Mouse (Mus musculus) CH12.LX (cell line): ENCODE measurements around the gene Agap1. TPM values are rescaled to one million over a fixed set of nuclear protein-coding genes. Genes with fewer than 3 reads are reported as not detected.

Source experiments
- DNase-seq: peaks from one replicate; pipeline ENCODE4 v3.0.0-alpha.2; 2013; ENCODE audit errors: extremely low read depth
- H3K27ac ChIP-seq: 2 replicates; pipeline ENCODE4 v1.5.1; 2012; ENCODE audit warnings: low read depth, mild to moderate bottlenecking, control low read depth, moderate library complexity; ENCODE audit not compliant: insufficient read depth
- H3K27me3 ChIP-seq: replicated peaks from 2 replicates; pipeline ENCODE3; 2012; ENCODE audit warnings: inconsistent platforms
- H3K36me3 ChIP-seq, 2 experiments: replicated peaks in 1 of 2; 2 replicates each; pipeline versions ENCODE3 to v1.6.1; 2012; ENCODE audit warnings: inconsistent platforms in 1 of 2, low read length in 1 of 2, mild to moderate bottlenecking in 1 of 2, mixed read lengths in 1 of 2, moderate library complexity in 1 of 2; ENCODE audit not compliant: control insufficient read depth in 1 of 2, insufficient read depth in 1 of 2
- H3K4me1 ChIP-seq, 2 experiments: 2 replicates each; pipeline ENCODE4 v1.6.1; 2012; ENCODE audit warnings: inconsistent platforms in 1 of 2, moderate library complexity in 1 of 2; ENCODE audit not compliant: insufficient read depth in 2 of 2, control insufficient read depth in 1 of 2
- H3K4me2 ChIP-seq: 2 replicates; pipeline ENCODE4 v1.6.1; 2012; ENCODE audit warnings: low read depth, mild to moderate bottlenecking, control low read depth; ENCODE audit not compliant: poor library complexity, insufficient read depth, severe bottlenecking
- H3K4me3 ChIP-seq, 3 experiments: fragments of 150-350 bp in 1 of 3; sonication (generic) in 1 of 3; replicated peaks in 1 of 3; 2 replicates each; pipeline versions ENCODE3 to v1.5.1; 2011 to 2012; ENCODE audit warnings: low read depth in 2 of 3, low read length in 2 of 3, mild to moderate bottlenecking in 2 of 3, moderate library complexity in 2 of 3, control low read depth in 1 of 3, improper control_type of control experiment in 1 of 3, inconsistent platforms in 1 of 3, mixed read lengths in 1 of 3; ENCODE audit not compliant: poor library complexity in 1 of 3
- H3K79me2 ChIP-seq: replicated peaks from 2 replicates; pipeline ENCODE4 v1.6.1; 2012; ENCODE audit warnings: mild to moderate bottlenecking, moderate library complexity; ENCODE audit not compliant: control insufficient read depth, poor library complexity, insufficient read depth, severe bottlenecking; ENCODE audit errors: extremely low read depth
- H3K9ac ChIP-seq: 2 replicates; pipeline ENCODE4 v1.6.1; 2012; ENCODE audit warnings: low read depth, mild to moderate bottlenecking, control low read depth, moderate library complexity; ENCODE audit not compliant: insufficient read depth
- H3K9me3 ChIP-seq: replicated peaks from 2 replicates; pipeline ENCODE3; 2012; ENCODE audit warnings: low read length, inconsistent platforms, mixed read lengths
- BHLHE40 ChIP-seq: IDR thresholded peaks from 2 replicates; pipeline ENCODE4 v1.6.1; 2011; ENCODE audit warnings: mild to moderate bottlenecking, low read depth, low read length, improper control_type of control experiment
- CHD1 ChIP-seq: IDR thresholded peaks from 2 replicates; pipeline ENCODE4 v1.6.1; 2012; ENCODE audit warnings: low read depth, low read length, improper control_type of control experiment, inconsistent platforms
- CHD2 ChIP-seq: IDR thresholded peaks from 2 replicates; pipeline ENCODE4 v1.6.1; 2011; ENCODE audit warnings: low read length, improper control_type of control experiment
- E2F4 ChIP-seq: IDR thresholded peaks from 2 replicates; pipeline ENCODE4 v1.6.1; 2011; ENCODE audit warnings: low read depth, low read length, improper control_type of control experiment; ENCODE audit not compliant: insufficient replicate concordance
- ETS1 ChIP-seq: conservative IDR thresholded peaks from 2 replicates; pipeline ENCODE4 v1.6.1; 2012; ENCODE audit warnings: low read depth, mild to moderate bottlenecking, inconsistent platforms, low read length, improper control_type of control experiment, moderate library complexity
- GABPA ChIP-seq: IDR thresholded peaks from 2 replicates; pipeline ENCODE4 v1.6.1; 2012; ENCODE audit warnings: low read depth, low read length, improper control_type of control experiment, inconsistent platforms; ENCODE audit not compliant: insufficient replicate concordance
- HCFC1 ChIP-seq: IDR thresholded peaks from 2 replicates; pipeline ENCODE4 v1.6.1; 2012; ENCODE audit warnings: low read depth, mild to moderate bottlenecking, inconsistent platforms, low read length, improper control_type of control experiment
- IRF4 ChIP-seq: IDR thresholded peaks from 2 replicates; pipeline ENCODE4 v1.6.1; 2014; ENCODE audit warnings: low read depth, mild to moderate bottlenecking, inconsistent platforms, low read length, improper control_type of control experiment
- JUN ChIP-seq: IDR thresholded peaks from 2 replicates; pipeline ENCODE4 v1.6.1; 2011; ENCODE audit warnings: low read depth, mild to moderate bottlenecking, low read length, improper control_type of control experiment, moderate library complexity; ENCODE audit not compliant: insufficient read depth
- JUND ChIP-seq: conservative IDR thresholded peaks from 2 replicates; pipeline ENCODE4 v1.6.1; 2011; ENCODE audit warnings: low read depth, low read length, improper control_type of control experiment
- MAFK ChIP-seq: IDR thresholded peaks from 2 replicates; pipeline ENCODE4 v1.6.1; 2011; ENCODE audit warnings: low read length, improper control_type of control experiment; ENCODE audit not compliant: insufficient replicate concordance
- MAX ChIP-seq: IDR thresholded peaks from 2 replicates; pipeline ENCODE4 v1.6.1; 2011; ENCODE audit warnings: low read length, improper control_type of control experiment
- MAZ ChIP-seq: IDR thresholded peaks from 2 replicates; pipeline ENCODE4 v1.6.1; 2012; ENCODE audit warnings: low read depth, mild to moderate bottlenecking, inconsistent platforms, low read length, improper control_type of control experiment, moderate library complexity
- MEF2A ChIP-seq: IDR thresholded peaks from 2 replicates; pipeline ENCODE4 v1.6.1; 2014; ENCODE audit warnings: low read depth, mild to moderate bottlenecking, inconsistent platforms, low read length, improper control_type of control experiment, borderline replicate concordance
- MXI1 ChIP-seq: IDR thresholded peaks from 2 replicates; pipeline ENCODE4 v1.6.1; 2011; ENCODE audit warnings: mild to moderate bottlenecking, low read depth, low read length, improper control_type of control experiment
- NELFE ChIP-seq: IDR thresholded peaks from 2 replicates; pipeline ENCODE4 v1.6.1; 2011; ENCODE audit warnings: low read depth, low read length, improper control_type of control experiment
- NRF1 ChIP-seq: IDR thresholded peaks from 2 replicates; pipeline ENCODE4 v1.6.1; 2014; ENCODE audit warnings: low read depth, mild to moderate bottlenecking, inconsistent platforms, low read length, improper control_type of control experiment, moderate library complexity
- PAX5 ChIP-seq: IDR thresholded peaks from 2 replicates; pipeline ENCODE4 v1.6.1; 2012; ENCODE audit warnings: low read length, inconsistent platforms, mixed read lengths
- RAD21 ChIP-seq: IDR thresholded peaks from 2 replicates; pipeline ENCODE4 v1.6.1; 2011; ENCODE audit warnings: low read depth, mild to moderate bottlenecking, low read length, improper control_type of control experiment, moderate library complexity
- RCOR1 ChIP-seq: conservative IDR thresholded peaks from 2 replicates; pipeline ENCODE4 v1.6.1; 2012; ENCODE audit warnings: low read depth, mild to moderate bottlenecking, inconsistent platforms, low read length, improper control_type of control experiment
- TCF12 ChIP-seq: IDR thresholded peaks from 2 replicates; pipeline ENCODE4 v1.6.1; 2014; ENCODE audit warnings: low read depth, mild to moderate bottlenecking, inconsistent platforms, low read length, improper control_type of control experiment
- UBTF ChIP-seq: IDR thresholded peaks from 2 replicates; pipeline ENCODE4 v1.6.1; 2012; ENCODE audit warnings: low read depth, mild to moderate bottlenecking, inconsistent platforms, low read length, improper control_type of control experiment, moderate library complexity
- USF1 ChIP-seq: IDR thresholded peaks from 2 replicates; pipeline ENCODE4 v1.6.1; 2014; ENCODE audit warnings: low read depth, mild to moderate bottlenecking, inconsistent platforms, low read length, improper control_type of control experiment
- USF2 ChIP-seq: conservative IDR thresholded peaks from 2 replicates; pipeline ENCODE4 v1.6.1; 2011; ENCODE audit warnings: low read depth, low read length, improper control_type of control experiment
- ZMIZ1 ChIP-seq: IDR thresholded peaks from 2 replicates; pipeline ENCODE4 v1.6.1; 2012; ENCODE audit warnings: low read depth, mild to moderate bottlenecking, inconsistent platforms, low read length, improper control_type of control experiment
- ZNF384 ChIP-seq: IDR thresholded peaks from 2 replicates; pipeline ENCODE4 v1.6.1; 2012; ENCODE audit warnings: low read depth, low read length, improper control_type of control experiment, inconsistent platforms
- dilution Hi-C: fragments of 300-500 bp; cut with MboI; formaldehyde crosslinking; loops from 2 replicates; pipeline ENCODE4 v1.14.3; 2020; ENCODE audit warnings: low sequenced_read_pairs; ENCODE audit not compliant: extremely low pct_unique_long_range_greater_than_20kb, extremely low pct_ligation_motif_present
- in situ Hi-C: fragments of 300-500 bp; cut with MboI; formaldehyde crosslinking; loops from 3 replicates; pipeline ENCODE4 v1.14.3; 2019; ENCODE audit warnings: low sequenced_read_pairs, low pct_ligation_motif_present, low pct_unique_long_range_greater_than_20kb, mixed read lengths
- polyA plus RNA-seq: library from polyadenylated mRNA; unstranded; fragments of >175 nt; gene quantifications from 2 replicates; pipeline ENCODE4 v1.2.1, GENCODE M21; 2012; ENCODE audit warnings: low read depth; ENCODE audit not compliant: insufficient read length
- total RNA-seq, 2 experiments: library from RNA; depleted of rRNA; stranded (reverse); fragments of 300-350 nt in 1 of 2; fragments of >200 nt in 1 of 2; gene quantifications; 2 replicates each; pipeline ENCODE4 v1.2.3; 2012 to 2014

Agap1 gene
- total and polyA plus RNA-seq, 3 experiments = not detected

DNA sequence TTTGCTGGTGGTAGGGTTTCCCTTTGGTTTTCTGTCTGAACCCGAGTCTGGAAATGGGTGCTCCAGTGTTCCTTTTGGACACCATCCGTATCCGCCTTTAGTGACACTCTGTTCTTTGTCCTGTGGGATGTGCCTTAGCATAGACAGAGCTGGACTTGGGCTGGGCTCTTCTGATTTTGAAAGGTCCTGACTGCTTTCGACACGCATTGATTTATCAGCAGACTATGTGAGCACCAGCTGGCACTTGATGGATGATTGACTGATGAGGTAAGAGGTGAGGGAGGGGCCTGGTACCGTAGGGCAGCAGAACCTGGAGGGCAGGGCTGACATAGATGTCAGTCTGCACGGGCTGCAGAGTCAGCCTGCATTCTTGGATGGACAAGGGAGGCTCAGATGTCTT lies 41.6 kb downstream of the Agap1 start:
- no peaks in the 10 kb centered on the region for H3K36me3 ChIP-seq
- H3K79me2 ChIP-seq = no peaks in the 10 kb centered on the region
- in situ Hi-C loops (no loop called here), dilution Hi-C loops (no loop called here)
- H3K9ac ChIP-seq = no peak overlapping the region
- H3K4me3 ChIP-seq = no peak overlapping the region
- no peaks in the 10 kb centered on the region for H3K27me3 ChIP-seq
- H3K9me3 ChIP-seq = peaks cover 95% of the 10 kb centered on the region
- no peak for DNase-seq
- no peak overlapping the region for H3K27ac ChIP-seq
- H3K4me2 ChIP-seq = no peak overlapping the region
- no peaks in the 10 kb centered on the region for H3K4me1 ChIP-seq
- TF ChIP-seq HCFC1 (no peak), USF1 (no peak), NELFE (no peak), PAX5 (no peak), JUN (no peak), JUND (no peak), USF2 (no peak), ETS1 (no peak), TCF12 (no peak), RAD21 (no peak), E2F4 (no peak), MAX (no peak), RCOR1 (no peak), CHD1 (no peak), IRF4 (no peak), MAFK (no peak), ZMIZ1 (no peak)

DNA sequence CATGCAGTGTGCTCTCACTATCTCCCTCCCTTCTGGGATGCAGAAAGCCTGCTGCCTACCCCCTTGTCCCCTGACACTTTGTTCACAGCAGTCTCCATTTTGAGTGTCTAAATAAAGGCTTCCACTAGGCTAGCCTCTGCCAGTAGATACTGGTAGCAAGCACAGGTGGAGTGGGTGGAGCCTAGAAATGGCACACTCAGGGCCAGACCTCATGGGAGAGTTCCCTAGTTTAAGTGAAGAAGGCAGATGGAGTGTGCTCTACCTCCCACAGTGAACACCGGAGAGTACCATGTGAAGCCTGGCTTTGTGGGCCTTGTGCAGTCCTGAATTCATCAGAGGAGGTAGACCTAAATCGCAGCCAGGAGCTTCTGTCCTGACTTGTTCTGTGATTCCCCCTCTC lies 46.3 kb downstream of the Agap1 start:
- DNase-seq = no peak
- Histone ChIP-seq H3K27ac (no peak overlapping the region), H3K36me3 (no peaks in the 10 kb centered on the region), H3K9ac (no peak overlapping the region), H3K4me3 (no peak overlapping the region), H3K4me1 (no peaks in the 10 kb centered on the region), H3K9me3 (peaks cover 76% of the 10 kb centered on the region), H3K4me2 (no peak overlapping the region), H3K79me2 (no peaks in the 10 kb centered on the region), H3K27me3 (no peaks in the 10 kb centered on the region)
- in situ Hi-C loops (no loop called here), dilution Hi-C loops (no loop called here)
- TF ChIP-seq BHLHE40 (no peak), NRF1 (no peak), JUND (no peak), NELFE (no peak), UBTF (no peak), MXI1 (no peak), ZNF384 (no peak), USF1 (no peak), MAZ (no peak), MAFK (no peak), RAD21 (no peak), PAX5 (no peak), CHD2 (no peak), ETS1 (no peak), GABPA (no peak), CHD1 (no peak), ZMIZ1 (no peak), MEF2A (no peak), MAX (no peak), USF2 (no peak)
